Mouse (Mus musculus) urinary bladder, postnatal 25 days (tissue): ENCODE measurements around the gene Adgra3.
A peak's percentile ranks its signal among the peaks of the same experiment; 100 is the strongest.

Experiments used
- DNase-seq: peaks from one replicate; pipeline ENCODE4 v3.0.0; 2022; ENCODE audit warnings: low spot score

The Adgra3 gene

GRCm38 (mm10) chr5:49974211-49974610 lies 84.6 kb downstream of the Adgra3 start:
- DNase-seq = no peak

GRCm38 (mm10) chr5:49969660-49970059 lies 89.1 kb downstream of the Adgra3 start:
- DNase-seq = no peak

GRCm38 (mm10) chr5:49967726-49968125 lies 91.1 kb downstream of the Adgra3 start:
- DNase-seq = no peak

GRCm38 (mm10) chr5:49965810-49966209 lies 93.0 kb downstream of the Adgra3 start:
- DNase-seq = no peak

GRCm38 (mm10) chr5:49961478-49962431 lies 97.1 kb downstream of the Adgra3 start:
- DNase-seq = peak; percentile 36

- DNase-seq = no peak
These were observed 122.5 kb downstream of the Adgra3 start for GRCm38 (mm10) chr5:49936354-49936753.

GRCm38 (mm10) chr5:49924712-49925111 lies 134.1 kb downstream of the Adgra3 start:
- no peak for DNase-seq

- DNase-seq = no peak
These were observed 143.1 kb downstream of the Adgra3 start for GRCm38 (mm10) chr5:49915695-49916106.
